Mouse (Mus musculus) spleen, adult 12 weeks (tissue): ENCODE data around the gene 4921501E09Rik.
"Not testable (repeated sequence)": the region's sequence is repeated elsewhere in the genome, so short reads cannot be mapped to it uniquely, and the experiment has no call there.

Source experiments
- DNase-seq: peaks from one replicate; pipeline ENCODE4 v3.0.0; 2022; ENCODE audit warnings: low spot score

The 4921501E09Rik gene

DNA sequence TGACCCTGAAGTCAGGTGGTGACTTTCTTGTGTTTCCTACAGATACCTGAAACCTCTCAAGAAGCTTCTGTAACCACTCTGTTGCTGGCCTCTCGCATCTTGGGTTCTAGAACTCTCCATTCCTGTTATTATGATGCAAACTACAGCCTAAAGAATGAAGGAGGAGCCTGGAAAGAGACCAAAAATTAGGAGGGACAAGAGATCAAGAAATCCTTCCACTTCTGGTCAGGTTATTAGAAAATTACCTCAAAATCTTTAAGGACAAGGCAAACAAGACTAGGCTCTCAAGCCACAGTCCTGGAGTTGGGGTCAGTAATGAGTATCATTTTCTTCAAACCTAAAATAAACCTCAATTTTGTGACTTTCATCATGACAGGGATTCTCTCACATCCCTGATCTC, at the start of gene 4921501E09Rik:
TSS of gene 4921501E09Rik (minus strand) at position 101 of the 400 bp plus-strand sequence.
- DNase-seq = no peak

- no peak for DNase-seq
Observed at GRCm38 (mm10) chr17:33097396-33097795, 29.5 kb upstream of the 4921501E09Rik start.

- peak; percentile 19 for DNase-seq
Observed at GRCm38 (mm10) chr17:33092391-33093193, 24.7 kb upstream of the 4921501E09Rik start.

GRCm38 (mm10) chr17:33091630-33092029, 23.8 kb upstream of the 4921501E09Rik start:
- no peak for DNase-seq

DNA sequence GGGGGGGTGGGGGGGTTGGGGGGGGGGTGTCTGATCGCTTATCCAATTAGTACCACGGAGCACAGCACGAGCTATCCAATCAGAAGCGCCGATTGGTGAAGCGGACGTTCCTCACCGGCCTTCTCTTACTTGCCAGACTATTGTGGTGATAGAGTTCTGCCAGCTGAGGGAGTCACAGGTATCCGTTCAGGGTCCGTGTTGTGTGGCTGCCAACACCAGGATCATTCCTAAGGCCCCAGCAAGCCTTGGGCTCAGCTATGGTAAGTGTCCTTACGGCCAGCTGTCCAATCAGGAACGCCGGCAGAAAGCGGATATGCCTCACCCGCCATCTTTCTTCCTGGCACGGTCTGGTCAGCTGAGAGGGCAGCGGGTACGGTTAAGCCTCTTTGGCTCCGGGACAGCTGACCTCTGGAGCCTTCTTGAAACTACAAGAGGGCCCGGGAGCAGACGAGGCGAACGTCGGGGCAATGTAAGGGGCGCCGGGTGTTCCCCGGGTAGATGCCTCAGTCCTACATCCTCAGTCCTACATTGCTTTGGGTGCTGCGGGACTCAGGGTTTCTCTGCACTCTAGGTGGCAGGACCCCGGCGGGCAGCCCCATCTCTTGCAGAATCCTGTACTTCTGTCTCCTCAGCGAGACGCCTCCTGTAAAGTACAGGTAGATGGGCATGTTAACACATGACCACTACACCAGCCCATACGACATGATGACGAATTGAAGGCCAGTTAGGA, 21.5 kb upstream of the 4921501E09Rik start, which contains the start of gene Zfp563:
TSS of gene Zfp563 (plus strand) at position 91 of the 730 bp plus-strand sequence.
- peak; percentile 73 for DNase-seq

- no peak for DNase-seq
Observed at GRCm38 (mm10) chr17:33063001-33063400, 4.9 kb downstream of the 4921501E09Rik start.

DNA sequence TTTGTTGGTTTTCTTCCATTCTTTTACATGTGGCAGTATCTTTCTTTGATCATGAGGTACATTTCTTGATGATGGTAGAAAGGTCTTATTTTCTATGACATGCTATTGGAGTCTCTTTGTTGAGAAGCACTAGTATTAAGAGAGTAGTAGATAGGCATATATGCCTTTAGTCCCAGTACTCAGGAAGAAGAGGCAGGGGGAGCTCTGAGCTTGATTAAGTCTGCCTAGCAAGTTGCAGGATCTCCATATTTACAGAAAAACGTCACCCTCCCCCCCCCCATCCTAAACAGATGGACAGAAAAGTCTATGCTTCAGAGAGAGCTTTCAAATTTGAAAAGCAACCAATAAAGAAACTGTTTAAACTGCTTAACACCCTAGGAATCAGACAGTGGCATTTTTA, 9.1 kb downstream of the 4921501E09Rik start:
- no peak for DNase-seq

GRCm38 (mm10) chr17:33032900-33033891, 34.7 kb downstream of the 4921501E09Rik start, which contains the start of gene Zfp763:
Zfp763 (minus strand) TSS chr17:33033402.
- peak; percentile 64 for DNase-seq

DNA sequence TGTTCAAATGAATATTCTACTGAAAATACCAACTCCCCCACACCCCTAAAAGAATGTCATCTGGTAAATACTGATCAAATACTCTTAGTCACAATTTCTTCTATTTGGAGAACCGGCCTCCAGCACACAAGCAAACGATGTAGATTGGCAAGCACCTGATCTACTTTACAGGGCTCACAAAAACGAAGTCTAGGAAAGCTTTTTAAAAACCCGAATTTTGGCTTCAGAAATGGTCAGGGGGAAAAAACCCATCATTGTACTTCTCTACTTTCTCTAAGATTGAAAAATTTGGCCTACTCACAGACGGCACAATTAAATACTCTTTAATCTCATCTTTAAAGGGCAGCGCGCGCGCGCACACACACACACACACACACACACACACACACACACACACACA, 35.5 kb downstream of the 4921501E09Rik start:
- no peak for DNase-seq

- not testable (repeated sequence) for DNase-seq
Observed at GRCm38 (mm10) chr17:33020434-33020833, 47.4 kb downstream of the 4921501E09Rik start.
